Mouse (Mus musculus): ENCODE measurements at regions not wholly inside any gene's neighbourhood (a gene's known extent, or its start where the extent isn't known, plus 50 kb on each side); places are given as distances from the start of the nearest gene placed in this dataset.

DNA sequence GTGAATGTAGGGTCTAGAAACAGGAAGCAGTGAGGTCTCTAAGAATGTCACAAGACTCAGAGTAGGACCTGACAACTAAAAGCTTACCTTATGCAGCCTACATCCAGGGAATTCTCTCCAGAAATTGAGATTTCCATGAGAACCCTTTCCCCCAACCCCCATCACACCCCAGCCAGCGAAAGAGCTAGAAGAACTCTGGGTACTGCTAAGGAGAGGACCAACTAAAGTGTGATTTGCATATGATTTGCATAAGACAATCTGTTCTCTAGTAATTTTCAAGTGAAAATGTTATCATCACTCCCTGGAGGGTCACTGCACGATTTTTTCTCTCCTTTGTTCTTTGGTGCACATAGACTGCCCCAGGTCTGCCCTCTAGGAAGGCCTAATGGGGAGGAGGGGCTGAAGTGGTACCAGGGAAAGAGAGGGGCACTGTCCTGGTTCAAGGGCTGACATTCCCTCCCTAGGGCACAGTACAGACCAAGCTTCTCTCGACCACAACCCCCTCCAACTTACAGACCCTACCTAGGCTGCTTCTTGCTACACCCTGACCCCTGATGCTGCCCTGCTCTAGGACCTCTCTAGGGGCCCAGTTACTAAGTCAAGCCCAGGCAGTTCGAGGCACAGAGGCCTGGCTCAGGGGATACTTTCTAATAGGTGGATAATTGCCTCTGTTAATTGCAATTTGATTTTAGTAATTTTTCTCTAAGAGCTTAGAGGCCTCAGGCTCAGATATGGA lies 77.4 kb upstream of the Pja1 start:
- Histone ChIP-seq H3K4me2 (ENCODE audit: low read length) (no peak overlapping the region), H3K4me1 (replicated peaks; ENCODE audit: control insufficient read depth, insufficient read depth, low read length) (peaks cover 15% of the 10 kb centered on the region; the same call in 1 of the 2 replicates), H3K4me3 (ENCODE audit: low read depth, low read length) (no peak overlapping the region), H3K9ac (ENCODE audit: low read length) (no peak overlapping the region), H3K36me3 (ENCODE audit: control insufficient read depth, insufficient read depth, low read length) (no peaks in the 10 kb centered on the region), H3K27ac (ENCODE audit: low read depth) (no peak overlapping the region), H3K27me3 (replicated peaks; ENCODE audit: control insufficient read depth, insufficient read depth, low read length) (peaks cover 17% of the 10 kb centered on the region; the same call in 1 of the 2 replicates), H3K9me3 (ENCODE audit: control insufficient read depth, low read length) (no peaks in the 10 kb centered on the region)
- no peak for ATAC-seq (replicated peaks; ENCODE audit: low FRiP score, low TSS enrichment, low read depth)
- no peak for DNase-seq (ENCODE audit: low spot score)
- WGBS: 61% methylated on average over 4 of the region's 4 CpGs

DNA sequence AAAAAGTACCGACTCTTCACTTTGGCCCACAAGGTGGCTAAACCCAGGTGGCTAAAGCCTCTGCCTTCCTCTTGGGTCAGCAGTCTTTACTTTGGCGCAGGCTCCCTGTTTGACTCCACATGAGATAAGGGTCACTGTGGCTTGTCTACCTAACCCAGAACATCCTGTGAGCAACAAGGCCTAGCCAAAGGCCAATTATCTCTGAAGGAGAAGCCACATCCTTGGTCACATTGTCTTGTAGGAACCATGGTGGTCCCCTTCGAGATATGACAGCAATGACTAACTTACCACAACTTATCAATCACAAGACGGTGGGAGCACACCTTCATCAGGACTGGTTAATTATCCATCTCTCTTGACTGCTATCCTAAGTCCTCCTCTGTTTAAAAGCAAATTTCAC lies 73.3 kb upstream of the Pja1 start:
- 78% methylated on average over 4 of the region's 4 CpGs for WGBS
- no peak for ATAC-seq (replicated peaks; ENCODE audit: low FRiP score, low TSS enrichment, low read depth)
- H3K4me2 ChIP-seq (ENCODE audit: low read length): no peak overlapping the region
- no peaks in the 10 kb centered on the region for H3K4me1 ChIP-seq (replicated peaks; ENCODE audit: control insufficient read depth, insufficient read depth, low read length)
- H3K36me3 ChIP-seq (ENCODE audit: control insufficient read depth, insufficient read depth, low read length): no peaks in the 10 kb centered on the region
- DNase-seq (ENCODE audit: low spot score): no peak
- H3K27me3 ChIP-seq (replicated peaks; ENCODE audit: control insufficient read depth, insufficient read depth, low read length): peaks cover 16% of the 10 kb centered on the region; the same call in 1 of the 2 replicates
- H3K27ac ChIP-seq (ENCODE audit: low read depth): no peak overlapping the region
- H3K9me3 ChIP-seq (ENCODE audit: control insufficient read depth, low read length): no peaks in the 10 kb centered on the region
- H3K9ac ChIP-seq (ENCODE audit: low read length): no peak overlapping the region
- H3K4me3 ChIP-seq (ENCODE audit: low read depth, low read length): no peak overlapping the region

DNA sequence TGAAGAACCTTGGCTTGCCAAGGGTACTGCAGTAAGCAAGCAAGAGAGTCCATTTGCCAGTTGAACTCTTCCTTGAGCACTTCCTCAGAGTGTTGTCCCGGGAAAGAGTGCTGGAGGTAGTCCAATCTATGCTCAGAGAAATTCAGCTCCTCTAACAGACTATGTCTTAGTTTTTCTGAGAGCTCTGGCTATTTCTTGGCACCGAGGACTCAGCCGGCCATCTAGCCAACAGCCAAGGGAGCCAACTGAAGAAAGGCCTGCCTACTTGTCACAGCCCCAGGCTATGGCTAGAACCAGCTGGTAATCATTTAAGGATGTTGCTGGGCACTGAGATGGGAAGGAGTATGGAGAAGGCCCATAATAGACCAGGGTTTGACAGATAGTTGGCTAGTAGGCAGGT lies 70.8 kb upstream of the Pja1 start:
- Histone ChIP-seq H3K27me3 (replicated peaks; ENCODE audit: control insufficient read depth, insufficient read depth, low read length) (0 out of 2 replicates have a peak, but pooled peaks cover 4% of the 10 kb centered on the region), H3K4me1 (replicated peaks; ENCODE audit: control insufficient read depth, insufficient read depth, low read length) (no peaks in the 10 kb centered on the region), H3K9ac (ENCODE audit: low read length) (no peak overlapping the region), H3K27ac (ENCODE audit: low read depth) (no peak overlapping the region), H3K4me3 (ENCODE audit: low read depth, low read length) (no peak overlapping the region), H3K4me2 (ENCODE audit: low read length) (no peak overlapping the region), H3K36me3 (ENCODE audit: control insufficient read depth, insufficient read depth, low read length) (no peaks in the 10 kb centered on the region), H3K9me3 (ENCODE audit: control insufficient read depth, low read length) (no peaks in the 10 kb centered on the region)
- no peak for ATAC-seq (replicated peaks; ENCODE audit: low FRiP score, low TSS enrichment, low read depth)
- DNase-seq (ENCODE audit: low spot score): no peak
- WGBS: 92% methylated on average over 3 of the region's 3 CpGs

DNA sequence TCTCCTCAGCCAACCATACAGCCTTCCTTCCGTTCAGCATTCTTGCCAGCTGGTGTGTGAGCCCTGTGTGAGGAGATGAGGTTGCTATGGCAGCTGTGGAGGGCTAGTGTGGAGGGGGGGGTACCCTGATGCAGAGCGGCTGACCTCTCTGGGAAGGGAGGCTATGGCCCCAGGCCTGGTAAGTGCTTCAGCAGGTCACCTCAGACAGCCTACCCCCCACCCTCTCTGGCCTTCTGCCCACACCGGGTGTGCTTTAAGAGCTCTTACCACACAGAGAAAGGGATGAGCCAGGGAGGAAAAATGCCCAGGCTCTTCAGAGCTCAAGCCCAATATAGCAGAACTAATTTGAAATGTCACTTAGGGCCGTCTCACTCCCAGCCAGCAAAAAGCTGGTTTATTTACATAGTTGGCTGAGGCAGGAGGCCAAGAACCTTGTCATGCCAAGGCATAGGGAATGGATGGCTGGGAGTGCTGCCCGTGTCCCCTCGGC lies 69.1 kb upstream of the Pja1 start:
- DNase-seq (ENCODE audit: low spot score): no peak
- H3K4me1 ChIP-seq (replicated peaks; ENCODE audit: control insufficient read depth, insufficient read depth, low read length): no peaks in the 10 kb centered on the region
- 0 out of 2 replicates have a peak, but pooled peaks cover 8% of the 10 kb centered on the region for H3K27me3 ChIP-seq (replicated peaks; ENCODE audit: control insufficient read depth, insufficient read depth, low read length)
- H3K4me3 ChIP-seq (ENCODE audit: low read depth, low read length): no peak overlapping the region
- 60% methylated on average over 6 of the region's 6 CpGs for WGBS
- no peak overlapping the region for H3K27ac ChIP-seq (ENCODE audit: low read depth)
- no peak for ATAC-seq (replicated peaks; ENCODE audit: low FRiP score, low TSS enrichment, low read depth)
- no peak overlapping the region for H3K4me2 ChIP-seq (ENCODE audit: low read length)
- no peaks in the 10 kb centered on the region for H3K36me3 ChIP-seq (ENCODE audit: control insufficient read depth, insufficient read depth, low read length)
- H3K9me3 ChIP-seq (ENCODE audit: control insufficient read depth, low read length): no peaks in the 10 kb centered on the region
- no peak overlapping the region for H3K9ac ChIP-seq (ENCODE audit: low read length)

DNA sequence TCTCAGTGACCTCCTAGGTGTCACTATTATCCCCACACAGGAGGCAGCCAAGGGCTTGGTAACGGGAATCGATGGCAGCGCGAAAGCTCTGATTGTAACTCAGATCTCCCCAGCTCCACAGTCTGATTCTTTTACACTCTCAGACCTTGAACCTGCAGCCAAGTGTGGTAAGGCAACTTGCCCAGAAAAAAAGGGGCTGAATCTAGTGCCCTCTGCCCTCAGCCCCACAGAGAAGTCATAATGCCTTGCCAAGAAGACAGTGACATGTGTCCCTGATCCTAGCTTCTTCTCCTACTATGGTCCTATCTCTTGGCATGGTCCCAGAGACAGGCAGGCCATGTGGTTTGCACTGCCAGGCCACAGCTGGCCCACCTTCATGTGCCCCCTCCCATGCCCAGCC lies 68.6 kb upstream of the Pja1 start:
- Histone ChIP-seq H3K9ac (ENCODE audit: low read length) (no peak overlapping the region), H3K4me2 (ENCODE audit: low read length) (no peak overlapping the region), H3K27me3 (replicated peaks; ENCODE audit: control insufficient read depth, insufficient read depth, low read length) (0 out of 2 replicates have a peak, but pooled peaks cover 12% of the 10 kb centered on the region), H3K4me3 (ENCODE audit: low read depth, low read length) (no peak overlapping the region), H3K9me3 (ENCODE audit: control insufficient read depth, low read length) (no peaks in the 10 kb centered on the region), H3K4me1 (replicated peaks; ENCODE audit: control insufficient read depth, insufficient read depth, low read length) (no peaks in the 10 kb centered on the region), H3K36me3 (ENCODE audit: control insufficient read depth, insufficient read depth, low read length) (no peaks in the 10 kb centered on the region), H3K27ac (ENCODE audit: low read depth) (no peak overlapping the region)
- DNase-seq (ENCODE audit: low spot score) (no peak), ATAC-seq (replicated peaks; ENCODE audit: low FRiP score, low TSS enrichment, low read depth) (no peak)
- WGBS: 100% methylated on average over 4 of the region's 4 CpGs

DNA sequence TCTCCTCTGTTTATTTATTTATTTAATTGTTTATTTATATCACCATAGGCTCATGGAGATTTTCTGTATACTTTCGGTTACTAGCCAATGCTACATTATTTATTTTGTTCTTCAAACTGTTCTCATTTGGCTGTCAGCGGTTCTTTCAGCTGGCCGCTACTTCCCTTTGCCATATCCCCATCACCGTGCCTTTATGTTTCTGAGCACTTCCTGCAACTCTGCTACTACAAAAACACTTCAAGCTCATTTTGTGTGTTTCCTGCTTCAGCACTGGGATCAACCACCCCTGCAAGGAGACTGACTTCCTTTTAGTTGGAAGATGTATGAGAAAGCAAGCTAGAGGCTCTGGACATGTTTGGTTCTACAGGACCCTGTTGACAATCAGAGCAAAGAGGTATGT lies 66.7 kb upstream of the Pja1 start:
- ATAC-seq (replicated peaks; ENCODE audit: low FRiP score, low TSS enrichment, low read depth) (no peak), DNase-seq (ENCODE audit: low spot score) (no peak)
- no peaks in the 10 kb centered on the region for H3K4me1 ChIP-seq (replicated peaks; ENCODE audit: control insufficient read depth, insufficient read depth, low read length)
- H3K4me2 ChIP-seq (ENCODE audit: low read length): no peak overlapping the region
- 0 out of 2 replicates have a peak, but pooled peaks cover 12% of the 10 kb centered on the region for H3K27me3 ChIP-seq (replicated peaks; ENCODE audit: control insufficient read depth, insufficient read depth, low read length)
- H3K9ac ChIP-seq (ENCODE audit: low read length): no peak overlapping the region
- no peaks in the 10 kb centered on the region for H3K9me3 ChIP-seq (ENCODE audit: control insufficient read depth, low read length)
- H3K4me3 ChIP-seq (ENCODE audit: low read depth, low read length): no peak overlapping the region
- 64% methylated on average over 4 of the region's 4 CpGs for WGBS
- no peaks in the 10 kb centered on the region for H3K36me3 ChIP-seq (ENCODE audit: control insufficient read depth, insufficient read depth, low read length)
- H3K27ac ChIP-seq (ENCODE audit: low read depth): no peak overlapping the region

DNA sequence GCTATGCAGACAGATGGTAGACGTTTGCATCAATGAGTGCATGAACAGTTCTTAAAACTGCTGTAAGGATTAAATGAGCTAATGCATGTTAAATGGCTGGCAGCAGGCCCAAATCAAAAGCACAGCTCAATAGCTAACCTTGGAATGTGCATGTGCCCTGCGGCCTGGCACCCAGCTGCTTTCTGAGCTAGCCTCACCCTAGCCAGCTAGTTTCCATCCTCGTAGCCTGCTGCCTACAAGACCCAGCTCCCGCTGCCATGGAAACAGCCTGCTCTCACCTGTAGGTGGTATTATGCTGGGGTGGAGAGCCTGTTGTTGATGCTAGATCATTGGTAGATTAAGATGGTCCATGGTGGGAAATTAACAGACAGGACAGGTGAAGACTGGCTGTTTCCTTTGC lies 63.8 kb upstream of the Pja1 start:
- Histone ChIP-seq H3K4me2 (ENCODE audit: low read length) (no peak overlapping the region), H3K27me3 (replicated peaks; ENCODE audit: control insufficient read depth, insufficient read depth, low read length) (0 out of 2 replicates have a peak, but pooled peaks cover 14% of the 10 kb centered on the region), H3K4me1 (replicated peaks; ENCODE audit: control insufficient read depth, insufficient read depth, low read length) (no peaks in the 10 kb centered on the region), H3K27ac (ENCODE audit: low read depth) (no peak overlapping the region), H3K9me3 (ENCODE audit: control insufficient read depth, low read length) (no peaks in the 10 kb centered on the region), H3K9ac (ENCODE audit: low read length) (no peak overlapping the region), H3K4me3 (ENCODE audit: low read depth, low read length) (no peak overlapping the region), H3K36me3 (ENCODE audit: control insufficient read depth, insufficient read depth, low read length) (no peaks in the 10 kb centered on the region)
- no peak for DNase-seq (ENCODE audit: low spot score)
- WGBS: 90% methylated on average over 4 of the region's 4 CpGs
- no peak for ATAC-seq (replicated peaks; ENCODE audit: low FRiP score, low TSS enrichment, low read depth)

DNA sequence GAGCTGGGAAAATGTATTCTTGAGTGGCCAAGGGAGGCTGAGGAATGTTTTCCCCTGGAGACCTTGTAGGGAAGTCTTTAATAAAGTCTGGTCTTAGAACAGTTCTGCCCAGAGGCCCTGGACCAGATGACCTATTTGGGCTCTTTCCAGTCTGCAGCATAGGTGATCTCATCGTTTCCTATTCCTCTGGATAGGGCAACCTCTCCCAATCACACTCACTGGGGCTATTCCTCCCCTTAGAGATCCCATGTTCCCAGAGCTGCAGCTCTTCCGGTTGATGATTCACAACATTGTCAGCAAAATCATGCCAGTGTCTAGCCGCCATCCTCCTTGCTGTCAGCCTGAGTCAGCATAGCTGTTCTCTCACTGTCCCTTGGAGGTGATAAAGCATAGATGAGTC lies 60.1 kb upstream of the Pja1 start:
- H3K36me3 ChIP-seq (ENCODE audit: control insufficient read depth, insufficient read depth, low read length): no peaks in the 10 kb centered on the region
- H3K9ac ChIP-seq (ENCODE audit: low read length): no peak overlapping the region
- no peak for ATAC-seq (replicated peaks; ENCODE audit: low FRiP score, low TSS enrichment, low read depth)
- H3K9me3 ChIP-seq (ENCODE audit: control insufficient read depth, low read length): no peaks in the 10 kb centered on the region
- no peaks in the 10 kb centered on the region for H3K4me1 ChIP-seq (replicated peaks; ENCODE audit: control insufficient read depth, insufficient read depth, low read length)
- 0 out of 2 replicates have a peak, but pooled peaks cover 15% of the 10 kb centered on the region for H3K27me3 ChIP-seq (replicated peaks; ENCODE audit: control insufficient read depth, insufficient read depth, low read length)
- WGBS: 59% methylated on average over 3 of the region's 3 CpGs
- no peak overlapping the region for H3K4me2 ChIP-seq (ENCODE audit: low read length)
- H3K4me3 ChIP-seq (ENCODE audit: low read depth, low read length): no peak overlapping the region
- no peak overlapping the region for H3K27ac ChIP-seq (ENCODE audit: low read depth)
- no peak for DNase-seq (ENCODE audit: low spot score)

DNA sequence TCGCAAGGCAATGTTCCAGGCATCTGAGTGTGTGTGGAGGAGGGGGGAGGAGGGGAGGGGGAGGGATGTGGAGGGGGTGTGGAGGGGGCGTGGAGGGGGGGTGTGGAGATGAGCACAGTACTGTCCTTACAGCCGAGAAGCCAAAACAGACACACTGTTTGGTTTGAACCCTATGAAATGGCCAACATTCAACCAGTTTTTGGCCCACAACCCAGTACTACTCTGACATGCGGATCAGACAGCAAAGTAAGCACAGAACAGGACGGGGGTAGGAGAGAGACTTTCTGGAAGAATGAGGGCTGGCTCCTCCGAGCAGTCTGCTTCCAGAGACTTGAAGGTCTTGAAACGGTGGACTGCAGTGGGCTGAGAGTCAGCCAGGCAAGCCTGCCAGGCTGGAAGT lies 59.4 kb upstream of the Pja1 start:
- Histone ChIP-seq H3K4me2 (ENCODE audit: low read length) (no peak overlapping the region), H3K9me3 (ENCODE audit: control insufficient read depth, low read length) (no peaks in the 10 kb centered on the region), H3K36me3 (ENCODE audit: control insufficient read depth, insufficient read depth, low read length) (no peaks in the 10 kb centered on the region), H3K9ac (ENCODE audit: low read length) (no peak overlapping the region), H3K27ac (ENCODE audit: low read depth) (no peak overlapping the region), H3K4me3 (ENCODE audit: low read depth, low read length) (no peak overlapping the region), H3K27me3 (replicated peaks; ENCODE audit: control insufficient read depth, insufficient read depth, low read length) (0 out of 2 replicates have a peak, but pooled peaks cover 14% of the 10 kb centered on the region), H3K4me1 (replicated peaks; ENCODE audit: control insufficient read depth, insufficient read depth, low read length) (no peaks in the 10 kb centered on the region)
- WGBS: 55% methylated on average over 7 of the region's 7 CpGs
- no peak for ATAC-seq (replicated peaks; ENCODE audit: low FRiP score, low TSS enrichment, low read depth)
- no peak for DNase-seq (ENCODE audit: low spot score)

Data from intestine, embryonic 14.5 days (tissue).